Comparison of ENCODE assay signal across 9 mouse cellular contexts in genomic region chr9:43103675-43104299, GRCm38 (mm10). TPM values are rescaled to one million over a fixed set of nuclear protein-coding genes. Genes with fewer than 3 reads are reported as not detected.
DNase-seq lines count a peak whose midpoint lies in the region; ATAC-seq and TF ChIP-seq lines count a peak whose summit lies in the region.
"Had no signal": no experiment of that assay in that cellular context is flagged by ENCODE, and none has a peak within 500 bp of the region (broad histone marks: within the 10 kb centered on the region; RNA-seq: fewer than 3 reads in every experiment).

No protein-coding gene starts in this region.

- H3K36me3 ChIP-seq in kidney, embryonic 15.5 days = no peaks in the 10 kb centered on the region
- H3K36me3 ChIP-seq in forebrain, embryonic 13.5 days (ENCODE audit: poor library complexity, severe bottlenecking) = no peaks in the 10 kb centered on the region
- H3K36me3 ChIP-seq in limb, embryonic 14.5 days (ENCODE audit: control insufficient read depth, insufficient read depth, low read length) = no peaks in the 10 kb centered on the region
- no peaks in the 10 kb centered on the region for H3K36me3 ChIP-seq in neural tube, embryonic 14.5 days (ENCODE audit: control insufficient read depth, insufficient read depth, low read length)

- TF ChIP-seq POLR2A in limb, embryonic 14.5 days (IDR thresholded peaks at IDR 0.05; ENCODE audit: borderline replicate concordance, extremely low read depth, insufficient read depth, insufficient read length) = no peak

- peak overlapping the region; percentile 92 for H3K4me3 ChIP-seq in kidney, embryonic 15.5 days (replicated peaks)
- peak overlapping the region; percentile 81 for H3K4me3 ChIP-seq in forebrain, embryonic 13.5 days
- peak overlapping the region; percentile 92 for H3K4me3 ChIP-seq in limb, embryonic 14.5 days (replicated peaks; ENCODE audit: low read length)
- peak overlapping the region; percentile 89 for H3K4me3 ChIP-seq in neural tube, embryonic 14.5 days (ENCODE audit: low read depth, low read length)

- peak overlapping the region; percentile 91 for H3K9ac ChIP-seq in kidney, embryonic 15.5 days
- peak overlapping the region; percentile 88 for H3K9ac ChIP-seq in forebrain, embryonic 13.5 days
- H3K9ac ChIP-seq in limb, embryonic 14.5 days (ENCODE audit: low read depth, low read length, severe bottlenecking) = 0 out of 2 replicates have a peak overlapping the region, but pooled peaks have one; percentile 93
- no peak overlapping the region for H3K9ac ChIP-seq in neural tube, embryonic 14.5 days (replicated peaks; ENCODE audit: low read depth, low read length)

- H3K4me1 ChIP-seq in kidney, embryonic 15.5 days = peaks cover 48% of the 10 kb centered on the region
- H3K4me1 ChIP-seq in forebrain, embryonic 13.5 days = peaks cover 46% of the 10 kb centered on the region
- peaks cover 28% of the 10 kb centered on the region for H3K4me1 ChIP-seq in limb, embryonic 14.5 days (ENCODE audit: control insufficient read depth, insufficient read depth, low read length)
- peaks cover 22% of the 10 kb centered on the region for H3K4me1 ChIP-seq in neural tube, embryonic 14.5 days (ENCODE audit: control insufficient read depth, insufficient read depth, low read length)

- ATAC-seq in kidney, embryonic 15.5 days (replicated peaks; ENCODE audit: low FRiP score) = no peak
- no peak for ATAC-seq in forebrain, embryonic 13.5 days
- ATAC-seq in limb, embryonic 14.5 days (ENCODE audit: low FRiP score, low read depth) = no peak
- no peak for ATAC-seq in neural tube, embryonic 14.5 days (ENCODE audit: low read depth)
- ATAC-seq: Patski had no signal

- 15% methylated on average over 4 of the region's 4 CpGs for WGBS in kidney, embryonic 15.5 days
- 25% methylated on average over 4 of the region's 4 CpGs for WGBS in forebrain, embryonic 13.5 days
- 24% methylated on average over 4 of the region's 4 CpGs for WGBS in limb, embryonic 14.5 days
- WGBS in neural tube, embryonic 14.5 days = 40% methylated on average over 4 of the region's 4 CpGs

- H3K27ac ChIP-seq in kidney, embryonic 15.5 days = peak overlapping the region; percentile 58; the same call in 1 of the 2 replicates
- no peak overlapping the region for H3K27ac ChIP-seq in forebrain, embryonic 13.5 days
- H3K27ac ChIP-seq in limb, embryonic 14.5 days (replicated peaks; ENCODE audit: low read depth, low read length) = no peak overlapping the region
- no peak overlapping the region for H3K27ac ChIP-seq in neural tube, embryonic 14.5 days (ENCODE audit: low read depth, low read length)

- DNase-seq in kidney, postnatal 10 days = no peak
- DNase-seq in limb, embryonic 14.5 days (ENCODE audit: low spot score) = no peak
- DNase-seq in thymus, postnatal 25 days = no peak
- no peak for DNase-seq in adrenal gland, postnatal 25 days
- DNase-seq in frontal cortex, adult 2 months (ENCODE audit: extremely low spot score in 1 of 2, low spot score in 1 of 2) = no peak

- peak overlapping the region; percentile 78 for H3K4me2 ChIP-seq in kidney, embryonic 15.5 days
- H3K4me2 ChIP-seq in forebrain, embryonic 13.5 days = peak overlapping the region; percentile 87
- peak overlapping the region; percentile 71 for H3K4me2 ChIP-seq in limb, embryonic 14.5 days (replicated peaks; ENCODE audit: low read depth, low read length, severe bottlenecking)
- peak overlapping the region; percentile 93 for H3K4me2 ChIP-seq in neural tube, embryonic 14.5 days (ENCODE audit: low read depth, low read length)

- no peaks in the 10 kb centered on the region for H3K27me3 ChIP-seq in kidney, embryonic 15.5 days
- no peaks in the 10 kb centered on the region for H3K27me3 ChIP-seq in forebrain, embryonic 13.5 days
- no peaks in the 10 kb centered on the region for H3K27me3 ChIP-seq in limb, embryonic 14.5 days (ENCODE audit: control insufficient read depth, insufficient read depth, low read length)
- H3K27me3 ChIP-seq in neural tube, embryonic 14.5 days (ENCODE audit: control insufficient read depth, insufficient read depth, low read length) = no peaks in the 10 kb centered on the region
- H3K27me3 ChIP-seq: Patski had no signal

- no peaks in the 10 kb centered on the region for H3K9me3 ChIP-seq in kidney, embryonic 15.5 days (replicated peaks)
- no peaks in the 10 kb centered on the region for H3K9me3 ChIP-seq in forebrain, embryonic 13.5 days (replicated peaks)
- no peaks in the 10 kb centered on the region for H3K9me3 ChIP-seq in limb, embryonic 14.5 days (ENCODE audit: control insufficient read depth, low read length)
- no peaks in the 10 kb centered on the region for H3K9me3 ChIP-seq in neural tube, embryonic 14.5 days (ENCODE audit: control insufficient read depth, low read length)

RNA-seq across cellular contexts. Expression of gene Arhgef12, which starts 3.3 kb away (rescaled TPM):
- polyA plus RNA-seq in kidney, embryonic 15.5 days (2015; fragmentation: Nextera tagmentation; extraction: Ambion mirVana) = 14.6 and 15.5 TPM in 2 replicates
- polyA plus RNA-seq in forebrain, embryonic 13.5 days (2015; fragmentation: Nextera tagmentation; extraction: Ambion mirVana) = 14.9 and 15.8 TPM in 2 replicates
- polyA plus RNA-seq in limb, embryonic 14.5 days (2012; rRNA removed) = 26.1 and 26.9 TPM in 2 replicates
- polyA plus RNA-seq in limb, embryonic 14.5 days (2014; fragmentation: Nextera tagmentation; extraction: Ambion mirVana) = 15.7 and 18.6 TPM in 2 replicates
- polyA plus RNA-seq in neural tube, embryonic 14.5 days (2014; fragmentation: Nextera tagmentation; extraction: Ambion mirVana) = 32.4 and 51.4 TPM in 2 replicates
- 137 and 142 TPM in 2 replicates for total RNA-seq in adrenal gland, postnatal 25 days (2021)
- polyA plus RNA-seq in frontal cortex, adult 2 months (2012; rRNA removed) = 63.2 and 67.2 TPM in 2 replicates

RNA-seq across cellular contexts. Expression of gene Tmem136, which starts 12.6 kb away (rescaled TPM):
- polyA plus RNA-seq in kidney, embryonic 15.5 days (2015; fragmentation: Nextera tagmentation; extraction: Ambion mirVana) = 7.5 and 8.6 TPM in 2 replicates
- 8.9 and 10.1 TPM in 2 replicates for polyA plus RNA-seq in forebrain, embryonic 13.5 days (2015; fragmentation: Nextera tagmentation; extraction: Ambion mirVana)
- polyA plus RNA-seq in limb, embryonic 14.5 days (2012; rRNA removed) = 16.3 and 19.6 TPM in 2 replicates
- polyA plus RNA-seq in limb, embryonic 14.5 days (2014; fragmentation: Nextera tagmentation; extraction: Ambion mirVana) = 7.7 and 9.6 TPM in 2 replicates
- polyA plus RNA-seq in neural tube, embryonic 14.5 days (2014; fragmentation: Nextera tagmentation; extraction: Ambion mirVana) = 11.8 and 14.6 TPM in 2 replicates
- total RNA-seq in adrenal gland, postnatal 25 days (2021) = 4.4 and 5.7 TPM in 2 replicates
- 26.1 and 28.1 TPM in 2 replicates for polyA plus RNA-seq in frontal cortex, adult 2 months (2012; rRNA removed)
